Mouse (Mus musculus) small intestine, adult 2 months (tissue): ENCODE results near the gene Faf1. TPM values are rescaled to one million over a fixed set of nuclear protein-coding genes. Genes with fewer than 3 reads are reported as not detected.

Experiments
- H3K27ac ChIP-seq: fragments of 200-500 bp; 2 replicates; pipeline ENCODE4 v1.5.1; 2012; ENCODE audit warnings: low read depth, low read length, control low read depth, inconsistent platforms; ENCODE audit not compliant: insufficient read depth
- H3K27me3 ChIP-seq: fragments of 200-500 bp; 2 replicates; pipeline ENCODE4 v1.6.1; 2012; ENCODE audit warnings: mild to moderate bottlenecking, moderate library complexity, low read length, inconsistent platforms; ENCODE audit not compliant: control insufficient read depth, insufficient read depth
- H3K36me3 ChIP-seq: fragments of 200-500 bp; 2 replicates; pipeline ENCODE4 v1.6.1; 2012; ENCODE audit warnings: mild to moderate bottlenecking, low read length, control low read depth, inconsistent platforms; ENCODE audit not compliant: control insufficient read depth, insufficient read depth
- H3K4me1 ChIP-seq: fragments of 200-500 bp; 2 replicates; pipeline ENCODE4 v1.6.1; 2012; ENCODE audit warnings: low read length, inconsistent platforms, mixed read lengths; ENCODE audit not compliant: control insufficient read depth, insufficient read depth, insufficient read length
- H3K4me3 ChIP-seq: fragments of 200-500 bp; 2 replicates; pipeline ENCODE4 v1.5.1; 2012; ENCODE audit warnings: low read depth, mild to moderate bottlenecking, control low read depth, inconsistent platforms, low read length, moderate library complexity
- CTCF ChIP-seq: fragments of 200-500 bp; IDR thresholded peaks from 2 replicates; pipeline ENCODE4 v1.5.1; 2012; ENCODE audit warnings: low read depth, mild to moderate bottlenecking, control low read depth, inconsistent platforms, low read length, moderate library complexity, mixed read lengths; ENCODE audit not compliant: insufficient replicate concordance, insufficient read length; ENCODE audit errors: extremely low read depth
- POLR2A ChIP-seq: fragments of 200-500 bp; IDR thresholded peaks from 2 replicates; pipeline ENCODE4 v1.6.1; 2012; ENCODE audit warnings: low read depth, mild to moderate bottlenecking, control low read depth, inconsistent platforms, low read length, moderate library complexity
- WGBS: fragments of 180-500 bp; shearing (Covaris S2); methylation state at CpG from one replicate; pipeline ENCODE4 v1.1.7; 2018; 5-methylcytosine and 5-hydroxymethylcytosine counted together
- polyA plus RNA-seq: library from polyadenylated mRNA; depleted of rRNA; stranded (reverse); fragments of >200 nt; gene quantifications from 2 replicates; pipeline ENCODE4 v1.2.3, GENCODE M21; 2012

Gene Faf1
- polyA plus RNA-seq, 1 experiment, result 7.4 TPM

- no peak overlapping the region for H3K4me3 ChIP-seq
- peaks cover 8% of the 10 kb centered on the region for H3K36me3 ChIP-seq
- H3K27ac ChIP-seq, result no peak overlapping the region
- peaks cover 1% of the 10 kb centered on the region; the same call in 1 of the 2 replicates for H3K4me1 ChIP-seq
- 91% methylated on average over 1 of the region's 1 CpGs for WGBS
- H3K27me3 ChIP-seq, result no peaks in the 10 kb centered on the region
- TF ChIP-seq CTCF, result no peak
- no peak for TF ChIP-seq POLR2A
These were observed 269.2 kb downstream of the Faf1 start for GRCm38 (mm10) chr4:109945554-109945953.

GRCm38 (mm10) chr4:109949307-109949706 lies 272.9 kb downstream of the Faf1 start:
- no peak for TF ChIP-seq POLR2A
- TF ChIP-seq CTCF, result no peak
- Histone ChIP-seq H3K36me3 (peaks cover 3% of the 10 kb centered on the region; the same call in 1 of the 2 replicates), H3K4me3 (no peak overlapping the region), H3K27me3 (no peaks in the 10 kb centered on the region), H3K27ac (no peak overlapping the region), H3K4me1 (no peaks in the 10 kb centered on the region)
- 95% methylated on average over 3 of the region's 3 CpGs for WGBS

GRCm38 (mm10) chr4:109953509-109953908 lies 277.1 kb downstream of the Faf1 start:
- H3K4me3 ChIP-seq, result no peak overlapping the region
- WGBS, result 94% methylated on average over 1 of the region's 1 CpGs
- H3K36me3 ChIP-seq, result no peaks in the 10 kb centered on the region
- H3K4me1 ChIP-seq, result no peaks in the 10 kb centered on the region
- no peak overlapping the region for H3K27ac ChIP-seq
- H3K27me3 ChIP-seq, result no peaks in the 10 kb centered on the region
- no peak for TF ChIP-seq CTCF
- TF ChIP-seq POLR2A, result no peak

- Histone ChIP-seq H3K4me1 (no peaks in the 10 kb centered on the region), H3K27ac (no peak overlapping the region), H3K36me3 (peaks cover 10% of the 10 kb centered on the region; the same call in 1 of the 2 replicates), H3K27me3 (no peaks in the 10 kb centered on the region), H3K4me3 (no peak overlapping the region)
- TF ChIP-seq POLR2A (no peak), CTCF (no peak)
- 56% methylated on average over 5 of the region's 5 CpGs for WGBS
These were observed 284.0 kb downstream of the Faf1 start for GRCm38 (mm10) chr4:109960201-109960935.

GRCm38 (mm10) chr4:109963570-109964279 lies 287.3 kb downstream of the Faf1 start:
- no peak overlapping the region for H3K27ac ChIP-seq
- WGBS, result 78% methylated on average over 5 of the region's 5 CpGs
- H3K36me3 ChIP-seq, result peaks cover 12% of the 10 kb centered on the region; the same call in 1 of the 2 replicates
- H3K4me1 ChIP-seq, result no peaks in the 10 kb centered on the region
- no peak overlapping the region for H3K4me3 ChIP-seq
- TF ChIP-seq POLR2A, result no peak
- no peak for TF ChIP-seq CTCF
- no peaks in the 10 kb centered on the region for H3K27me3 ChIP-seq

GRCm38 (mm10) chr4:109969561-109969960 lies 293.2 kb downstream of the Faf1 start:
- H3K27ac ChIP-seq, result no peak overlapping the region
- H3K4me1 ChIP-seq, result no peaks in the 10 kb centered on the region
- peaks cover 1% of the 10 kb centered on the region; the same call in 1 of the 2 replicates for H3K36me3 ChIP-seq
- H3K27me3 ChIP-seq, result peaks cover 13% of the 10 kb centered on the region
- WGBS, result 85% methylated on average over 5 of the region's 5 CpGs
- no peak for TF ChIP-seq POLR2A
- no peak for TF ChIP-seq CTCF
- H3K4me3 ChIP-seq, result no peak overlapping the region

GRCm38 (mm10) chr4:109973991-109974654 lies 297.7 kb downstream of the Faf1 start:
- TF ChIP-seq CTCF (no peak), POLR2A (no peak)
- peaks cover 57% of the 10 kb centered on the region for H3K27me3 ChIP-seq

More at GRCm38 (mm10) chr4:109973991-109974654, 297.7 kb downstream of the Faf1 start:
- Histone ChIP-seq H3K27ac (no peak overlapping the region), H3K4me3 (no peak overlapping the region), H3K4me1 (peaks cover 13% of the 10 kb centered on the region; the same call in 1 of the 2 replicates), H3K36me3 (no peaks in the 10 kb centered on the region)
- WGBS, result 5% methylated on average over 20 of the region's 20 CpGs
